Mouse (Mus musculus) spleen, adult 2 months (tissue): ENCODE measurements around the gene Stk25. TPM values are rescaled to one million over a fixed set of nuclear protein-coding genes. Genes with fewer than 3 reads are reported as not detected.

Experiments
- DNase-seq, 2 experiments: peaks; one replicate each; pipeline versions ENCODE4 v3.0.0 to v3.0.0-alpha.2; 2012 to 2021; ENCODE audit warnings: low spot score in 2 of 2, low read depth in 1 of 2
- H3K27ac ChIP-seq: fragments of 200-500 bp; 2 replicates; pipeline ENCODE4 v1.5.1; 2012; ENCODE audit warnings: low read length, inconsistent platforms; ENCODE audit not compliant: insufficient read depth
- H3K27me3 ChIP-seq: fragments of 200-500 bp; 2 replicates; pipeline ENCODE4 v1.6.1; 2012; ENCODE audit warnings: mild to moderate bottlenecking, moderate library complexity, low read length, inconsistent platforms; ENCODE audit not compliant: control insufficient read depth, insufficient read depth
- H3K36me3 ChIP-seq: fragments of 200-500 bp; 2 replicates; pipeline ENCODE4 v1.6.1; 2012; ENCODE audit warnings: mild to moderate bottlenecking, low read length, inconsistent platforms; ENCODE audit not compliant: control insufficient read depth, insufficient read depth
- H3K4me1 ChIP-seq: fragments of 200-500 bp; 2 replicates; pipeline ENCODE4 v1.6.1; 2011; ENCODE audit warnings: inconsistent platforms; ENCODE audit not compliant: control insufficient read depth, insufficient read depth, insufficient read length
- H3K4me3 ChIP-seq: fragments of 200-500 bp; 2 replicates; pipeline ENCODE4 v1.5.1; 2011; ENCODE audit warnings: mild to moderate bottlenecking, inconsistent platforms; ENCODE audit not compliant: insufficient read depth, insufficient read length; ENCODE audit errors: extremely low read depth
- CTCF ChIP-seq: fragments of 200-500 bp; IDR thresholded peaks from 2 replicates; pipeline ENCODE4 v1.5.1; 2011; ENCODE audit warnings: mild to moderate bottlenecking, inconsistent platforms; ENCODE audit not compliant: insufficient read depth, insufficient read length, insufficient replicate concordance; ENCODE audit errors: extremely low read depth
- POLR2A ChIP-seq: fragments of 200-500 bp; IDR thresholded peaks from 2 replicates; pipeline ENCODE4 v1.6.1; 2011; ENCODE audit warnings: low read depth, low read length, inconsistent platforms
- WGBS: fragments of 180-500 bp; shearing (Covaris S2); methylation state at CpG from one replicate; pipeline ENCODE4 v1.1.7; 2018; 5-methylcytosine and 5-hydroxymethylcytosine counted together
- polyA plus RNA-seq: library from polyadenylated mRNA; depleted of rRNA; stranded (reverse); fragments of >200 nt; gene quantifications from 2 replicates; pipeline ENCODE4 v1.2.3, GENCODE M21; 2012

Gene Stk25
- polyA plus RNA-seq, 1 experiment, result 65.6 TPM

- DNase-seq, result no peak
- no peak overlapping the region for H3K4me3 ChIP-seq
- H3K27ac ChIP-seq, result no peak overlapping the region
These were observed 35.5 kb upstream of the Stk25 start for GRCm38 (mm10) chr1:93693943-93694342.

GRCm38 (mm10) chr1:93693502-93693901 lies 35.0 kb upstream of the Stk25 start:
- Histone ChIP-seq H3K4me3 (no peak overlapping the region), H3K36me3 (no peaks in the 10 kb centered on the region), H3K27me3 (no peaks in the 10 kb centered on the region), H3K4me1 (no peaks in the 10 kb centered on the region), H3K27ac (no peak overlapping the region)
- TF ChIP-seq POLR2A, result no peak
- WGBS, result 85% methylated on average over 3 of the region's 3 CpGs
- DNase-seq, result no peak

More at GRCm38 (mm10) chr1:93693943-93694342, 35.5 kb upstream of the Stk25 start:
- 96% methylated on average over 10 of the region's 10 CpGs for WGBS
- Histone ChIP-seq H3K27me3 (no peaks in the 10 kb centered on the region), H3K36me3 (no peaks in the 10 kb centered on the region), H3K4me1 (no peaks in the 10 kb centered on the region)
- TF ChIP-seq CTCF (no peak), POLR2A (no peak)

- no peaks in the 10 kb centered on the region for H3K36me3 ChIP-seq
- no peak overlapping the region for H3K4me3 ChIP-seq
- no peak overlapping the region for H3K27ac ChIP-seq
- no peaks in the 10 kb centered on the region for H3K4me1 ChIP-seq
- no peaks in the 10 kb centered on the region for H3K27me3 ChIP-seq
- DNase-seq, result no peak
- 92% methylated on average over 9 of the region's 9 CpGs for WGBS
- TF ChIP-seq CTCF (no peak), POLR2A (no peak)
These were observed 34.3 kb upstream of the Stk25 start for GRCm38 (mm10) chr1:93692773-93693172.

DNA sequence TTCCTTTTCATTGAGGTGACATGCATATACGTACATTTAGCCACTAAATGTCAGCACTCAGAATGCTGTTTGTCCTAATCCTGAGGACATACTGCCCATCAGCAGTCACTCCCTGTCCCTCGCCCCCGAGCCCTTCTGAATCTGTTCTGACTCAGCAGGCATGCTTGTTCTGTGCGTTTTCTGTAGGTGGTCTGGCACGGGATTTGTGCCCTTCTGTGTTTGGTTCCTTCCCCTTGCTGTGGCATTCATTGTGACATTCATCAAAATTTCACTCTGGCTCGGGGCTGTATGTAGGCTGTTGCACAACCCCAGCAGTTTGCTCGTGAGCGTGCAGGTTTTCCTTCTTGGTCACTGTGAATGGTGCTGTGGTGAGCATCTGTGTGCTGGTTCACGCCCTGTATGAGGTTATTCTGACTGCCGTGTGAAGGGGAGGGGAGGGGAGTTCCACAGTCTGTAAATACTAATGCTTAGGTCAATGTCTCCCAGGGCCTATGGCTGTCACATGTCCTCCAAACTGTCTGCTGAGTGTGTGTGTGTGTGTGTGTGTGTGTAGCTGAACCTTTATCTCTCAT lies 33.4 kb upstream of the Stk25 start:
- H3K27me3 ChIP-seq, result no peaks in the 10 kb centered on the region
- TF ChIP-seq CTCF, result no peak
- no peak for TF ChIP-seq POLR2A
- H3K27ac ChIP-seq, result no peak overlapping the region
- DNase-seq, result no peak
- H3K36me3 ChIP-seq, result no peaks in the 10 kb centered on the region
- 54% methylated on average over 10 of the region's 10 CpGs for WGBS
- no peaks in the 10 kb centered on the region for H3K4me1 ChIP-seq
- no peak overlapping the region for H3K4me3 ChIP-seq

DNA sequence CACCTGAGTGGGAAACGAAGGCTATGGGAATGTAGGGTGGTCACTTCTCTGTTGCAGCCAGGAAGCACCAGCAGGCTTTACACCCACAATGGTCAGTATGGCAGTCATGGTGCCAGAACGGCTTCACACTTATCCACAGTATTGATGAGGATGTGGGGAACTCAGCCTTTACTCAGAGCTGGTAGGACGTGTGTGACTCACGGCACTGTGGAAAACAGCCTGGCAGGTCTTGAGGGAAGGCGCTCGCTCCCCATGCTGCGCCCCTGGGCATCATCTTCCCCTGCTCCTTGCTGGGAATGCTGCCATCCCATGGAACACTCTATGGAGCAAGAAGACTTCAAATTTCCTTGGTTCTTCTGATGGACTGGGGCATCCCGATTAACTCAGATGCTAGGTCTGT lies 32.6 kb upstream of the Stk25 start:
- no peak overlapping the region for H3K27ac ChIP-seq
- WGBS, result 97% methylated on average over 8 of the region's 8 CpGs
- H3K27me3 ChIP-seq, result peaks cover 5% of the 10 kb centered on the region
- no peak for DNase-seq
- H3K4me3 ChIP-seq, result no peak overlapping the region
- no peaks in the 10 kb centered on the region for H3K36me3 ChIP-seq
- no peak for TF ChIP-seq POLR2A
- TF ChIP-seq CTCF, result no peak
- H3K4me1 ChIP-seq, result no peaks in the 10 kb centered on the region

GRCm38 (mm10) chr1:93689901-93690496 lies 31.5 kb upstream of the Stk25 start:
- H3K36me3 ChIP-seq, result no peaks in the 10 kb centered on the region
- 92% methylated on average over 7 of the region's 7 CpGs for WGBS

GRCm38 (mm10) chr1:93688154-93688553 lies 29.7 kb upstream of the Stk25 start:
- 82% methylated on average over 8 of the region's 8 CpGs for WGBS
- no peak for DNase-seq
- Histone ChIP-seq H3K36me3 (no peaks in the 10 kb centered on the region), H3K4me3 (no peak overlapping the region), H3K27me3 (peaks cover 10% of the 10 kb centered on the region), H3K27ac (no peak overlapping the region), H3K4me1 (peaks cover 3% of the 10 kb centered on the region)
- TF ChIP-seq CTCF, result no peak
- TF ChIP-seq POLR2A, result no peak

More at GRCm38 (mm10) chr1:93689901-93690496, 31.5 kb upstream of the Stk25 start:
- TF ChIP-seq POLR2A, result no peak
- TF ChIP-seq CTCF, result no peak
- no peak for DNase-seq
- H3K27ac ChIP-seq, result no peak overlapping the region
- H3K27me3 ChIP-seq, result peaks cover 10% of the 10 kb centered on the region
- peaks cover 3% of the 10 kb centered on the region for H3K4me1 ChIP-seq
- H3K4me3 ChIP-seq, result no peak overlapping the region
